Mouse (Mus musculus) c-Kit-positive CD71-positive TER-119-positive erythroid progenitor cells, embryonic 14.5 days (primary cell): ENCODE measurements around the gene Slc35e3.
"Not testable (repeated sequence)": the region's sequence is repeated elsewhere in the genome, so short reads cannot be mapped to it uniquely, and the experiment has no call there.

Source experiments
- DNase-seq: peaks from one replicate; pipeline ENCODE4 v3.0.0-alpha.2; 2013; ENCODE audit warnings: low spot score

The Slc35e3 gene

DNA sequence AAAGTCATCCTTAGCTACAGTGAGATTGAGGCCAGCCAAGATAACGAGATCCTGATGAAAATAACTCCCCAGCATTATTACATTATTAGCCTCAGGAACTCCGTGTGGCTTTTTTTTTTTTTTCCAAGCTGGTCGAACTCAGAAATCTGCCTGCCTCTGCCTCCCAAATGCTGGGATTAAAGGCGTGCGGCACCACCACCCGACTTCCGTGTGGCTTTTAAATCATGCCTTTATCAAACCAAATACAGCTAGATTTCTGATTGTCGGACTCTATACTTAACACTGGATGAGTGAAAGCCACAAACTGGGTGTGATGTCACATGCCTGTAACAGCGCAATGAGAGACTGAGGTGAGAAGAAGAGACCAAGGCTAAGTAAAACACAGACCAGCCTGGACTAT, 33.3 kb downstream of the Slc35e3 start:
- DNase-seq: no peak

DNA sequence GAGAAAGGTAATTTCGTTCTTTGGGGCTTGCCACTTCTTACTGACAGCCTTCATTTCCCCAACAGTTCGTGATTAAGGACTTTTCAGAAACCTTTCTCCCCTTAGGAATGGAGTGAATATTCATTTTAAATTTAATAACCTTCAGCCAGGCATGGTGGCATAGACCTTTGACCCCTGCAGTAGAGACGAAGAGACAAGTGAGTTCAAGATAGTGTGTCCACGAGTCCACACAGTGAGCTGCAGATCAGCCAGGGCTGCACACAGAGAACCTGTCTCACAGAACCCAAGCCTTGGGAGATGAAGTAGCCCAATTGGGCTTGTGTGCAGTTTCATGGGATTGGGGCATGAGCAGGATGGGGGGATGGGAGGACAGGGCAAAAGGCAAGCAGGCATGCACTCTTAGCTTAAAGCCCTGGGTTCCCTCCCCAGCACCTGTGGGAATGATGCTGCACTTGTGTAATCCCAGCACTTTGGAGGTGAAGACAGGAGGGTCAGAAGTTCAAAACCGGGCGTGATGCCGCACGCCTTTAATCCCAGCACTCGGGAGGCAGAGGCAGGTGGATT, 33.9 kb downstream of the Slc35e3 start:
- no peak for DNase-seq

DNA sequence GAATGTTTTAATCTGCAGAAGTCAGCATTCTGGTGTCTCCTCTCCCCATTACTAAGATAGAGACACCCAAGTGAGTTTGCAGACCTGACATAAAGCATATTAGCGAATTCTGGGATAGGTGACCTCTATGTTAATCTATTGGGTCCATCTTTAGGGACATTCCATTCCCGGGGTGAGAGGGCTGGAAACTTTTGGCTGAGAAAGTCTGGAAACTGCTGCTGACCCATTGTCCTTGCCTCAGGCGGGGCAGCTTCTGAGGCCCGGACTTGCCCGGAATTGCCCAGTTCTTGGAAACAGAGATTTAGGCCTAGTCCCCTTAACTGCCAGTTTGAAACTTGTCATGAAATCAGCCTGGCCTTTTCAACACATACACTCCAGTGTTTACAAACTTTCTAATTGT, 34.8 kb downstream of the Slc35e3 start:
- no peak for DNase-seq

DNA sequence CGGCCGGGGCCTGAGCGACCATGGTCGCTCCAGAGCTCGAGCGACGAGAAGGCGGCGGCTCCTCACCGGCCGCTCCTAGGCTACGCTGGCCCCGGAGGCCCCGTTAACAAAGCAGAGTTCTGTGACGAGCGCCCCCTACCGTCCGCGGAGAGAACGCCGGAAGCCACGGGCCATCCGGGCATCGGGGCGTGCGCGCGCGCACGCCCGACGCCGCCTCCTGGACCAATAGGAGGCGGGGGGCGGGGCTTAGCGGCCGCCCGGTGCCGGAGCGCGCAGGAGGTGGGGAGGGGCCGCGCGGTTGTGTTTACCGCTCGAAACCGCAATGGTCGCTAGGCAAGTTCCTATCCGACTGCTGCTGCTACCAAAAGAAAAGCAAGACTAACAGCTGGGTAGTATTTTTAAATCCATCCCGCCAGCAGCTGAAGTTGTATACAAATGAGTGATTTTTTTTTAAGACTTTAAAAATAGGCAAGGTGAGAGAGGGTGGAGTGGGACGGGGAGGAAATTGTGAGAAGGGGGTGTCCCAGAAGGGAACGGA, 35.5 kb downstream of the Slc35e3 start, which contains the start of gene Mdm2:
Mdm2 (minus strand) TSS at position 155 of the 538 bp plus-strand sequence.
- peak; percentile 94 for DNase-seq

DNA sequence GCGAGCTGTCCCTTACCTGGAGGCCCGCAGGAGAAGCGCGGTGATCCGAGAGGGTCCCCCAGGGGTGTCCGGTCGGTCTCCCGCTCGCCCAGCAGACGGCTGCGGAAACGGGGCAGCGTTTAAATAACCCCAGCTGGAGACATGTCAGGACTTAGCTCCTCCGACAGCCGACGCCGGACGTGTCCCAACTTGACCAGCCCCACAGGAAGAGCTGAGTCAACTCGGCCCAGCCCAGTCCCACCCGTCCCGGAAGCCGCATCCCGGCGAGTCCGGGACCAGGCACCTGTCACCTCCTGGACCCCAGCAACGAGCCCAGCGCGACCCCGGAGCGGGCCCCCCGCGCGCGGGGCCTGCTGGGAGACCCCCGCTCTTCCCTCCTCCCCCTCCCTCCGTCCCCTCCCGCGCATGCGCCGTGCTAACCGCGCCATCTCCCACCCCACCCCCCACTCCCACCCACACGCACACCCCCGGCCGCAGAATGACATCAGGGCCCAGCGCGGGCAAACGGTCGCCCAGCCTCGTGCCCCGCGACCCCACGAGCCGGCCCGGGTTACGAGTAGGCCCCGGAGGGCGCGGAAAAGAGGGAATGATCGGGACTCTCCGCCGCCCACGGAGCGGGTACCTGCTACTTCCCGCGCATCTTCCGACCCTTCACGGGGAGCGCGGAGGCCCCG, 36.1 kb downstream of the Slc35e3 start:
- DNase-seq: peak; percentile 55

DNA sequence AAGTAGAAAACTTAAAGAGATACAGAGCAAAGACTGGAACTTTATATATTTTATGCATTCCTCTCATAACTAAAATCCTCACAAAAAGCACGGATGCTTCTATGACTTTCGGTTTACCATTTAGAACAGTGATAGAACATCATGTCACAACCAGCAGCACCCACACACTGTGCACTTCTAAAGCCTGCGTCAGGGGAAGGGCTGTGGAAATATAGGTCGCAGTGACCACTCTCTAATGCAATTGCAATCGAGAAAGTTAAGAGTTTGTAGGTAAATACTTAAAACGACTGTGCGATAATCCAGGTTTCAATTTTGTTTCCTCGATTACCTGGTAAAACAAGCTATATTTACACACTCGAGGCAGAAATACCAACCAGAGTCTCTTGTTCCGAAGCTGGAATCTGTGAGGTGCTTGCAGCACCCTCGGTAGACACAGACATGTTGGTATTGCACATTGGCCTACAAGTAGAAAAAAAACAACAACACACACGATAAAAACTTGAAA, 36.8 kb downstream of the Slc35e3 start:
- peak; percentile 35 for DNase-seq

DNA sequence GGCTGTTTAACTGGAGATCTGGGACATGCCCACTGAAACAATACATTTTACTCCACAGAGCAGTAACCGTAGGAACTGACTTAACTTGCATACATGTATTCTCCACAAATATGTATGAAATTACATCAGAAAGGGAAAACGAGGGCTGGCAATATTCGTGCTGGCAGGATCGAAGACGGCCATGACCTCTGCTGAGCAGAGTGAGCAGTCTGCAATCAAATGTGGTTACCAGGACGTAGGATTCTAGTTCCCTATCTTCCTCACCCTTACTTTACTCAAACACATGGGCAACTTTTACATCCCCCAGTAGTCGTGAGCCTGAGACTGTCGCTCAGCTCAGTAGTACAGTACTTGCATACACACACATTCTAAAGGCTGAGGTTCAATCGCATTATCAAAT, 37.3 kb downstream of the Slc35e3 start:
- no peak for DNase-seq

DNA sequence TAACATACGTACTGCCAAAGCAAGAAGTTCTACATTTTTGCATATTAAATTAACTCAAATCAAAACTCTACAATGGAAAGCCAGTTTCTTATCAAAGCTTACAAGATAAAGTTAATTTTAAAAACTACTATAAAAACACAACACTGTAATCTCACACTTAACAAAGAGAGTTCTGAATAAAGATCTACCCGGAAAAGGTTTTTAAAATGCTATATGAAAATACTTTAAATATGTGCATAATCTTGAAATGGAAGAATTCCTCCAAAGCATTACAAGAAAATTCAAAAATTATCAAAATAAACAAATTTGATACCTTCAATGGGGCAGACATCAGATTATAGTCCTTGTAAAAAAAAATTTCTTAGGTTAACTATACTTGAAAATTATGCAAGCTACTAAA, 37.8 kb downstream of the Slc35e3 start:
- no peak for DNase-seq

DNA sequence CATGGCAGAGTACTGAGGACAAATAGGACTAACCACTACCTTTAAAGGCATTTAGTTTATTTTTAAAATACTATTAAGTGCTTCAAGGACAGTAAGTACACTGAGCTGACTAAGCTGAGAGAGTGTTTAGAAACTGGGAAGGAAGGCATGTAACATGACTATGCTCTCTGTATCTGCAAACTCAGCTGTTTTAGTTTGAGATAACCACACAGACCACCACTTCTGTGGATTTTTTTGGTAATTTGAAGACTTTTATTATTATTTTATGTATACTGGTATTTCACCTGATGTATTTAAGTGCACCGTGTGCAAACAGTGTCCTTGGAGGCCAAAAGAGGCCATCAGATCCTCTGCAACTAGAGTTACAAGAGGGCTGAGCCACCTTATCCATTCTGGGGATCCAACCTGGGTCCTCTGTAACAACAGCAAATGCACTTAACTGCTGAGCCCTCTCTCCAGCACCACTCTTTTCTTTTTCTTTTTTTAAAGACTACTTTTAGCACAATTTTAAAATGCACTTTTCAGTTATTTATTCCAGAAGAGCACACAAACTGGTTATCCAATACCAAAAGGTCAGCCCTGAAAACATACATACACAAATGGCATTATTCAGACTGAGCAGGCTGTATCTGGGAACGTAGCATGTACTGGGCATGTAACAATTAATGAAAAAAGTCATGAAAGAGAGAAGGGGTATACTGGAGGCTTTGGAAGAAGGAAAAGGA, 38.9 kb downstream of the Slc35e3 start:
- DNase-seq: no peak

DNA sequence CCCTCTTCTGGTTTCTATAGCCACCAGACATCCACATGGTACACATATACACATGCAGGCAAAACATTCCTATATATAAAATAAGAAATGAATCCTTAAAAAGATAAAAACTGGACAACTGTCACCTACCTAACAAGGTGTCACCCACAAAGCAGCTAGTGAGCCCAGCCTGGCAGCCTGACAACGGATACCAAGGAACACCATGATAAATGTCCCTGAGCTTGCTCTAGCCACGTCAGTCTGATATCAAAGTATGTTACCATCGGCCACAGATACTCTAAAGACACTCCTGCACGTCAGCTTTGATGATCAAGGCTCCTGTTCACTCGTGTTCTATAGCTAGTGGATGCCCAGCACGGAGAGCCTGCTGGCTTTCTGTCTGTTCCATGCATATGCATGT, 39.7 kb downstream of the Slc35e3 start:
- DNase-seq: no peak

DNA sequence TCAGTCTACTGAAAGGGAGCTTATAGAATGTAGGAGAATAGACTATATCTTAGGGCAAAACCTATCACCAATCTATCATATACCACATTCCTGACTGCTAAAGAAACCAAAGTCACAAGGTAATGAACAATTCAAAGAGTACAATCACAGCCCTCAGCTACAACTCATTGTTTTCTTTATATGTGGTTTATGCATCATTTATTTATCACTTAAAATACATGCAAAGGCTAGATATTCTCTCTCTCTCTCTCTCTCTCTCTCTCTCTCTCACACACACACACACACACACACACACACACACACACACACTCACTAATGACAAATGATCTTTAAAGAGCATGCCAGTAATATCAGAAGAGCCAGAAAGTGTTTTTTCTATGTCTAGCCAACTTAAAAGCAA, 40.4 kb downstream of the Slc35e3 start:
- DNase-seq: no peak

DNA sequence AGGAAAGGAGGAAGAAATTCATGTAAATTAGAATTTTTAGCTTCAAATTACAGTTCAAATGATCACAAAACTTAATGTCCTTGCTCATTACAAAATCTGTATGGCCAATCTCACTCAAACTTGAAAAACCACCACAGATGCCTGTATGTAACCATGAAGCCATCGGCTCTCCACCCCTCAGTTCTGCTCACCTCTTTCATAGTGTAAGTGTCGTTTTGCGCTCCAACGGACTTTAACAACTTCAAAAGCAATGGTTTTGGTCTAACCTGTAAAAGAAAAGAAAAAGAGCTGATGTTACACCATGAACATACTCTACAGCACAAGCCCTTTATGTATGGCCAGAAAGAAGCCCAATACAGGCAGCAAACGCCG, 41.2 kb downstream of the Slc35e3 start:
- DNase-seq: no peak

DNA sequence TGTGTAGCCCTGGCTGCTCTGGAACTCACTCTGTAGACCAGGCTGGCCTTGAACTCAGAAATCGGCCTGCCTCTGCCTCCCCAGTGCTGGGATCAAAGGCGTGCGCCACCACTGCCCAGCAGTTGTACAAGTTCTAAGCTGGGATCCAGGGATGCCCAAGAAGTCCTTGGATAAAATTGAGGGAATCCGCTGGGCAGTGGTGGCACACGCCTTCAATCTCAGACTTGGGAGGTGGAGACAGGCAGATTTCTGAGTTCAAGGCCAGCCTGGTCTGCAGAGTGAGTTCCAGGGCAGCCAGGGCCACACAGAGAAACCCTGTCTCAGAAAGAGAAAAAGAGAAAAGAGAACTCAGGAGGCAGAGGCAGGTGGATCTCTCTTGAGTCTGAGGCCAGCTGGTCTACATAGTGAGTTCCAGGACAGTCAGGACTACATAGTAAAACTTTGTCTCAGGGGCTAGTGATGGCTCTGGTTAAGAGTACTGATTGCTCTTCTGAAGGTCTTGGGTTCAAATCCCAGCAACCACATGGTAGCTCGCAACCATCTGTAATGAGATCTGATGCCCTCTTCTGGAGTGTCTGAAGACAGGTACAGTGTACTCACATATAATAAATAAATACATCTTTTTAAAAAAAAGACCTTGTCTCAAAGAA, 41.7 kb downstream of the Slc35e3 start:
- not testable (repeated sequence) for DNase-seq

DNA sequence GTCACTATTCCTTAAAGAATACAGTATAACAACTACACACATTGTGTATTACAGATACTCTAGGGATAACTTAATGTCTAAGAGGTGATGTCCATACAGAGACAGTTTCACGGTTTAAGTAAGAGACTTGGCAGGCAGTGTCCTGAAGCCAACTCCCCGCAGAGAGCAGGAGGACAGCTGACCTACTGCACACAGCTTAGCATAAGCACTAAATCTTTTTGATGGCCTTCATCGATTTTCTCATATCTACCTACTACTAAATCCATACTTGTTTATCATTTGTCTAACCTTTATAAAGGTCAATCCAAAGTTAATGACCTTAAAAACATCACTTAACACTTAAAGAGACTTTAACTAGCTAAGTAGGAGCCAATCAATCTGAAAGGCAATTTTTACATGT, 42.7 kb downstream of the Slc35e3 start:
- DNase-seq: no peak

DNA sequence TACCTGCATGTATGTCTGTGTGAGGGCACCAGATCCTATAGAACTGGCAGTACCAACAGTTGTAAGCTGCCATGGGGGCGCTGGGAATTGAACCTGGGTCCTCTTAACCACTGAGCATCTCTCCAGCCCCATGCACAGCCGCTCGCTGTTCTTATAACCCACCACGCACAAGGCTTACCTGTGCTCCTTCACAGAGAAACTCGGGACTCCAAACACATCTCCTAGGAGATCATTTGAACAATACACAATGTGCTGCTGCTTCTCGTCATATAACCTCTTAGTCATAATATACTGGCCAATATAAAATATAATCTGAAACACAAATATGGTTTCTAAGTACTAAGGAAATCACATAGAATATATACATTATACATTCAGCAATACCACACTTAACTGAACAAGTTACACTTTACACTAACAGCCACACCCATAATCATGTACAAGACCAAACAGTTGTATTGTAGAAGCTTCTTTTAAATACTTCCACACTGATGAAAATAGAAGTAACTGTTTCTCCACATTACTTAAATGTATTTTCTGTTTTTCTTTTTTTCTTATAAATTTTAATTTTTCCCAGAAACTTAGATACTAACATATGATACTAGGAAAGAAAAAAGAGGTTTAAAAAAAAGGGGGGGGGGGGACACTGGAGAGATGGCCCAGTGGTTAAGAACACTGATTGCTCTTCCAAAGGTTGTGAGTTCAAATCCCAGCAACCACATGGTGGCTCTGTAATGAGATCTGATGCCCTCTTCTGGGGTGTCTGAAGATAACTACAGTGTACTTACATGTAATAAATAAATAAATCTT, 43.9 kb downstream of the Slc35e3 start:
- no peak for DNase-seq

DNA sequence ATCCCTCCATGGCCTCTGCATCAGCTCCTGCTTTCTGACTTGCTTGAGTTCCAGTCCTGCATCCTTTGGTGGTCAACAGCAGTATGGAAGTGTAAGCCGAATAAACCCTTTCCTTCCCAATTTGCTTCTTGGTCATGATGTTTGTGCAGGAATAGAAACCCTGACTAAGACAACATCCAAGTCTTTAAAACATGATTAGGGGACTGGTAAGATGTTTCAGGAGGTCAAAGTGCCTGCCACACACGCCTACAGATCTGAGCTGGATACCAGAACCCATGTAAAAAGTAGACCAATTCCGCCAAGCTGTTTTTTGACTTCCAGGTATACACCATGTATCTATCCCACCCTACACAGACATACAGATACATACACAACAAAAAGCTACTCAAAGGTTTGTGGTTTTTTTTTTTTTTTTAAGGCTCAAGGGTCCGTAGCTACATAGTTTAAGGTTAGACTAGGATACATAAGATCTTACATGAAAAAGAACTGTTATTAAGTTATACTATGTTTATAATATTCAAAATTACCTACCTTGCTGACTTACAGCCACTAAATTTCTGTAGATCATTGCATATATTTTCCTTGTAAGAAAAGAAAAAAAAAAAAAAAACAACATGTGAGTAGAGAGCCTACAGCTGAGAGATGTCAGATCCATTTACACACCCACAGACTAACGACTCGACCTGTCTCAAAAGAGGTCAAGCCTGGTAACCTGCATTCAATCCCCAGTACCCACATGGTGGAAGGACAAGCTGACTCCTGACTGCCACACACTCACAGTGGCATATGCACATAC, 44.9 kb downstream of the Slc35e3 start:
- no peak for DNase-seq

DNA sequence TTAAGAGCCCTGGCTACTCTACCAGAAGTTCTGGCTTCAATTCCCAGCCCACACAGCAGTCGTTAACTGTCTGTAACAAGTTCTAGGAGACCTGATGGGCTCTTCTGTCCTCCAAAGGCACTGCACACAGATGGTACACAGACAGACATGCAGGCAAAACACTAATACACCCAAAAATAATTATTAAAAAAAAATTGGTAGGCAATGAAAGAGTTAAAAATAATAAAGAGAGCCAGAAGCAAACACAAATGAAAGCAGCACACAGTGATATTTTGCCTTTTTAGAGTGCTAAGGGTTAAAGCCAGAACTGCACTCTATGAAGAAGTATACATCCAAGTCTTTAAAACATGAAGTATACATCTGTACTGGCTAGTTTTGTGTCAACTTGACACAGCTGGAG, 45.7 kb downstream of the Slc35e3 start:
- no peak for DNase-seq

DNA sequence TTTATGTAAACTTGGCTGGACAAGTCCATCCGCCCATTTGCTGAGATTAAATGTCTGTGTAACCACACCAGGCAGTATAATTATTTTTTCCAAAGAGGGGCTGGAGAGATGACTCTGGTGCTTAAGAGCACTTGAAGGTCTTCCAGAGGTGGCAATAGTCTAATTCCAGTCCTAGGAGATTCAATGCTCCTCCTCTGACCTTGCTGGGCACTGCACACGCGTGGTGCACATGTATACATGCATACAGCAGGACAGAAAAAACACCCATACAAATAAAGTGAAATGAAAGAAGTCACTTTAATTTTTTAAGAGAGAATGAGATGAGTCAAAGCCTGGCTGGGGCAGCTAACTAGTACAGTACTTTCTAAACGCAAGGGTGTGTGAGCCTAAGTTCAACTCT, 46.3 kb downstream of the Slc35e3 start:
- DNase-seq: no peak

DNA sequence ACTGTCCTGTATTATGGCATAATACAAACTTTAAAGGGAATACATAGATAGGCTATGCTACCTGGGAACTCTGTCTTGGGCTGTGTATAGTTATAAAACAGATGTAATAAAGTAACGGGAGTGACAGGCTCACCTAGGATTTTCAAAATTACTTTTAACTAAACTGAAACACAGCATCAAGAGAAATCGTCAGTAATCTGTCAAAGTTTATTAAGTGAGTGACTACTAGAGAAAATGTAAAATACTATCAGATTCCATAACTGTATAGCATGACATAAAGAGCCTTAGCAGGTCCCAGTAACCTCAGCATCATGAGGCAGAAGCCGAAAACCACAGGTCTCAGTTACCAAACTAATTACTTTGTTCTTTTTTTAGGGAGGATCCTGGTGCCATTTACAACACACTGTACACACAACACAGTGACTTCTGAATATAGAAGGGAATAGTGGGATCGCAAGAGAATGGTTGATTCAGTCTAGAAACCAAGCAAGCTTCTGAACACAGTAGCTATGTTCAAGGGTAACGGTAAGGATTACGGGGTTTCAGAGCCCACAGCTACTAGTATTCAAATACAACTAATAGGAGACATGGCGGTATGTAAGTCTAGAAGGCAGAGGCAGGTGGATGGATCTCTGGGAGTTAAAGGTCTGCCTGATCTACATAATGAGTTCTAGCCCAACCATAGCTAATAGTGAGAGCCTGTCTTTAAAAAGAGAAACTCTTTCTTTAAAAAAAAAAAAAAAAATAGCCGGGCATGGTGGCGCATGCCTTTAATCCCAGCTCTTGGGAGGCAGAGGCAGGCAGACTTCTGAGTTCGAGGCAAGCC, 47.6 kb downstream of the Slc35e3 start:
- no peak for DNase-seq

DNA sequence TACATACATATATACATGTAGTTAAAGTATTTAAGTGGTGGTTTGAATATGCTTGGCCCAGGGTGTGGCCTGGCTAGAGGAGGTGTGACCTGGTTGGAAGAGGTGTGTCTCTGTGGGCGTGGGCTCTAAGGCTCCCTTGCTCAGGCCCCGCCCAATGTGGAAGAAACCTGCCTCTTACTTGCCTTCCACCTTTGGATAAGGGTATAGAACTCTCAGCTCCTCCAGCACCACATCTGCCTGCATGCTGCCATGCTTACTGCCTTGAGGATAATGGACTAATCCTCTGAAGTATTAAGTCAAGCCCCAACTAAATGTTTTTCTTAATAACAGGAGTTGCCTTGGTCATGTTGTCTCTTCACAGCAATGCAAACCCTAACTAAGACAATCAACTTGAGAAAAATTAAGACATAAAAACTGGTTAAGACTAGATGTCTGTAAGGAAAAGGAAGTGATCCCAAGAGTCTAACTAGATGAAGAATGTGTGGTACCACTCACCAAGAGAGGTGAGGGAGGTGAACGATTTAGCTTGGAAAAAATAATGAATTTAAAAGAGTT, 48.5 kb downstream of the Slc35e3 start:
- no peak for DNase-seq
